Mouse (Mus musculus): ENCODE results near the gene Acbd3. TPM values are rescaled to one million over a fixed set of nuclear protein-coding genes. Genes with fewer than 3 reads are reported as not detected.

Gene Acbd3
- total and polyA plus RNA-seq, 2 experiments from 2014 or later = 18.4 to 28.3 TPM

- DNase-seq (ENCODE audit: low spot score) (no peak), ATAC-seq (no peak)
- H3K9me3 ChIP-seq (ENCODE audit: low read length) = no peaks in the 10 kb centered on the region
Observed at GRCm38 (mm10) chr1:180708935-180709776, 16.7 kb upstream of the Acbd3 start.

DNA sequence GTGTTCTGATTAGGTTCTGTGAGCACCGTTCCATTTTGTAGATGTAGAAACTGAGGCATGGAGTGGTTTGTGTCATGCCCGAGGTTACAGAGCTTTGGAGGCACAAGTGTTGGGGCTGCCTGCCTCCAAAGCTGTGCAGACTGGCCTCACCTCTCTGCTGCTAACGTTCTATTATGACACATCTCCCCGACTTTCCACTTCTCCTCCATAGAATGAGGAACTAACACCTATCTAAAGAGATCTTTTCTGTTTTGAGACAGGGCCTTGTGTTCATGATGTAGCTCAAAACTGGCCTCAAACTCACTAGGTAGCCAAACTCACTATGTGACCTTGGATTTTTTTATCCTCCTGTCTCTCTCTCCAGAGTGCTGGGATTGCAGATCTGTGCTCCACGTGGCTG is 7.1 kb upstream of the Acbd3 start:
- no peaks in the 10 kb centered on the region for H3K9me3 ChIP-seq (ENCODE audit: low read length)
- H3K4me3 ChIP-seq (ENCODE audit: low read length) = no peak overlapping the region
- H3K4me2 ChIP-seq (ENCODE audit: low read depth, low read length) = no peak overlapping the region
- no peaks in the 10 kb centered on the region for H3K4me1 ChIP-seq (ENCODE audit: insufficient read depth, low read length)
- H3K27me3 ChIP-seq (ENCODE audit: insufficient read depth, low read length) = no peaks in the 10 kb centered on the region
- no peak for TF ChIP-seq CTCF (IDR thresholded peaks at IDR 0.05; ENCODE audit: low read depth)
- no peak overlapping the region for H3K9ac ChIP-seq (replicated peaks; ENCODE audit: low read length)
- no peaks in the 10 kb centered on the region for H3K36me3 ChIP-seq (ENCODE audit: insufficient read depth, low read length)
- no peak for DNase-seq (ENCODE audit: low spot score)
- 74% methylated on average over 5 of the region's 5 CpGs for WGBS
- ATAC-seq = no peak
- no peak overlapping the region for H3K27ac ChIP-seq

More at GRCm38 (mm10) chr1:180708935-180709776, 16.7 kb upstream of the Acbd3 start:
- Histone ChIP-seq H3K27ac (no peak overlapping the region), H3K27me3 (ENCODE audit: insufficient read depth, low read length) (no peaks in the 10 kb centered on the region), H3K36me3 (ENCODE audit: insufficient read depth, low read length) (no peaks in the 10 kb centered on the region), H3K4me1 (ENCODE audit: insufficient read depth, low read length) (no peaks in the 10 kb centered on the region), H3K4me2 (ENCODE audit: low read depth, low read length) (no peak overlapping the region), H3K4me3 (ENCODE audit: low read length) (no peak overlapping the region), H3K9ac (replicated peaks; ENCODE audit: low read length) (no peak overlapping the region)
- no peak for TF ChIP-seq CTCF (IDR thresholded peaks at IDR 0.05; ENCODE audit: low read depth)
- WGBS = 79% methylated on average over 14 of the region's 14 CpGs

- H3K27me3 ChIP-seq (ENCODE audit: insufficient read depth, low read length) = no peaks in the 10 kb centered on the region
- H3K9me3 ChIP-seq (ENCODE audit: low read length) = no peaks in the 10 kb centered on the region
- no peak overlapping the region for H3K4me3 ChIP-seq (ENCODE audit: low read length)
- no peak overlapping the region for H3K9ac ChIP-seq (replicated peaks; ENCODE audit: low read length)
- ATAC-seq (no peak), DNase-seq (ENCODE audit: low spot score) (no peak)
- H3K4me2 ChIP-seq (ENCODE audit: low read depth, low read length) = no peak overlapping the region
- no peak overlapping the region for H3K27ac ChIP-seq
- H3K36me3 ChIP-seq (ENCODE audit: insufficient read depth, low read length) = no peaks in the 10 kb centered on the region
- no peaks in the 10 kb centered on the region for H3K4me1 ChIP-seq (ENCODE audit: insufficient read depth, low read length)
- WGBS = 84% methylated on average over 6 of the region's 6 CpGs
- TF ChIP-seq CTCF (IDR thresholded peaks at IDR 0.05; ENCODE audit: low read depth) = no peak
Observed at GRCm38 (mm10) chr1:180719483-180719882, 6.4 kb upstream of the Acbd3 start.

DNA sequence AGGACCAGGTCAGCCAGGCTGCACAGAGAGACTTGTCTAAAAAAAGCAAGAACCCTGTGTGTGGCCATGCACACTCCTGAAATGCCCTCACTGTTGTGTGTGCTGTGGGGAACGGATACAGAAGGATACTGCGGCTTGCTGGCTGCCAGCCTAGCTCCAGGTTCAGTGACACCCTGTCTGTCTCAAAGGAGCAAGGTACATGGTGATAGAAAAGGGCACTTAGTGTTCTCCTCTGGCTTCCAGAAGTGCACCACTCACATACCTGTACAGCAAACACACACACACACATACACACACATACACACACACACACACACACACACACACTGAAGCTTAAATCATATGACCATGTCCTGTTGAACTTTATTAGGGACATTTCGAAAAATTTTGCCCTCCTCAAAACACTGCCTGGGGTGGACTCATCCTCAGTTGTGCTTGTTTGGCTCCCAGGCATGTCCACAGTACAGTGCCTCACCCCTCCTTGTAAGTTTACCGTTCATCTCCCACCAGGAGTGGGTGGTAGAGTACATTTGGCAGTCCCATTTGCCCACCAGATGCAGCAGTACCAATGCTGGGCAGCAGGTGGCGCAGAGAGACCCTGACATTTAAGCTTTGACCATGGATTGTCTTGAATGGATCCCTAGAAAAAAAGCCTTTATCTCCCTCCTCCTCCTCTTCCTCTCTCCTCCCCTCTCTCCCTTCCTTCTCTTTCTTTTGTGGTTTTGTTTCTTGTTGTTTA is 5.7 kb upstream of the Acbd3 start:
- H3K4me1 ChIP-seq (ENCODE audit: insufficient read depth, low read length) = no peaks in the 10 kb centered on the region
- ATAC-seq (peak; percentile 63; the same call in 1 of the 2 replicates), DNase-seq (ENCODE audit: low spot score) (peak; percentile 73)
- H3K4me3 ChIP-seq (ENCODE audit: low read length) = no peak overlapping the region
- peak; percentile 94 for TF ChIP-seq CTCF (IDR thresholded peaks at IDR 0.05; ENCODE audit: low read depth)
- no peak overlapping the region for H3K9ac ChIP-seq (replicated peaks; ENCODE audit: low read length)
- no peaks in the 10 kb centered on the region for H3K36me3 ChIP-seq (ENCODE audit: insufficient read depth, low read length)
- H3K27me3 ChIP-seq (ENCODE audit: insufficient read depth, low read length) = no peaks in the 10 kb centered on the region
- H3K9me3 ChIP-seq (ENCODE audit: low read length) = no peaks in the 10 kb centered on the region
- H3K27ac ChIP-seq = no peak overlapping the region
- H3K4me2 ChIP-seq (ENCODE audit: low read depth, low read length) = no peak overlapping the region
- 49% methylated on average over 5 of the region's 5 CpGs for WGBS

- H3K4me2 ChIP-seq (ENCODE audit: low read depth, low read length) = no peak overlapping the region
- no peak overlapping the region for H3K4me3 ChIP-seq (ENCODE audit: low read length)
- WGBS = 50% methylated on average over 1 of the region's 1 CpGs
- no peak for ATAC-seq
- H3K9me3 ChIP-seq (ENCODE audit: low read length) = no peaks in the 10 kb centered on the region
- no peak overlapping the region for H3K9ac ChIP-seq (replicated peaks; ENCODE audit: low read length)
- no peak for TF ChIP-seq CTCF (IDR thresholded peaks at IDR 0.05; ENCODE audit: low read depth)
- peaks cover 9% of the 10 kb centered on the region; the same call in 1 of the 2 replicates for H3K4me1 ChIP-seq (ENCODE audit: insufficient read depth, low read length)
- no peak overlapping the region for H3K27ac ChIP-seq
- DNase-seq (ENCODE audit: low spot score) = no peak
- H3K36me3 ChIP-seq (ENCODE audit: insufficient read depth, low read length) = no peaks in the 10 kb centered on the region
- H3K27me3 ChIP-seq (ENCODE audit: insufficient read depth, low read length) = no peaks in the 10 kb centered on the region
Observed at GRCm38 (mm10) chr1:180722608-180723007, 3.2 kb upstream of the Acbd3 start.

GRCm38 (mm10) chr1:180723701-180724238 is 2.1 kb upstream of the Acbd3 start:
- no peaks in the 10 kb centered on the region for H3K9me3 ChIP-seq (ENCODE audit: low read length)
- no peak for ATAC-seq
- no peak overlapping the region for H3K4me2 ChIP-seq (ENCODE audit: low read depth, low read length)
- no peak for TF ChIP-seq CTCF (IDR thresholded peaks at IDR 0.05; ENCODE audit: low read depth)
- H3K4me1 ChIP-seq (ENCODE audit: insufficient read depth, low read length) = peaks cover 12% of the 10 kb centered on the region
- no peak for DNase-seq (ENCODE audit: low spot score)
- 65% methylated on average over 1 of the region's 1 CpGs for WGBS
- H3K9ac ChIP-seq (replicated peaks; ENCODE audit: low read length) = no peak overlapping the region
- H3K27me3 ChIP-seq (ENCODE audit: insufficient read depth, low read length) = no peaks in the 10 kb centered on the region
- H3K4me3 ChIP-seq (ENCODE audit: low read length) = no peak overlapping the region
- no peak overlapping the region for H3K27ac ChIP-seq
- H3K36me3 ChIP-seq (ENCODE audit: insufficient read depth, low read length) = no peaks in the 10 kb centered on the region

Measured in hindbrain, postnatal 0 days (tissue).